Mouse (Mus musculus): ENCODE data around the gene Xlr5c. TPM values are rescaled to one million over a fixed set of nuclear protein-coding genes. Genes with fewer than 3 reads are reported as not detected.
"Not testable (repeated sequence)": the region's sequence is repeated elsewhere in the genome, so short reads cannot be mapped to it uniquely, and the experiment has no call there.

Gene Xlr5c
- polyA plus RNA-seq (2014; fragmentation: Nextera tagmentation; extraction: Ambion mirVana) = not detected in 2 replicates

GRCm38 (mm10) chrX:73292876-73293275, at the start of gene Xlr5c, which contains the start of gene Xlr5a:
Gene Xlr5c, minus strand, starts transcription at chrX:73292976.
Gene Xlr5a, minus strand, starts transcription at chrX:73292976.
- not testable (repeated sequence) for ATAC-seq (ENCODE audit: insufficient read depth); DNase-seq; H3K27ac ChIP-seq (ENCODE audit: low read depth); H3K4me3 ChIP-seq (ENCODE audit: low read depth, low read length); H3K36me3 ChIP-seq (ENCODE audit: insufficient read depth); H3K9ac ChIP-seq; H3K27me3 ChIP-seq (ENCODE audit: insufficient read depth, low read length); H3K4me1 ChIP-seq (ENCODE audit: insufficient read depth); H3K9me3 ChIP-seq (ENCODE audit: low read depth, low read length); H3K4me2 ChIP-seq
- WGBS = 94% methylated on average over 8 of the region's 17 CpGs

GRCm38 (mm10) chrX:73342483-73342895, 49.7 kb upstream of the Xlr5c start, which contains the start of gene Zfp275:
Gene Zfp275, plus strand, starts transcription at chrX:73342621.
- DNase-seq = peak; percentile 88
- H3K9me3 ChIP-seq (ENCODE audit: low read depth, low read length) = no peaks in the 10 kb centered on the region
- no peaks in the 10 kb centered on the region for H3K4me1 ChIP-seq (ENCODE audit: insufficient read depth)
- peak within 1 kb of the TSS; percentile 59 for H3K4me3 ChIP-seq (ENCODE audit: low read depth, low read length)
- H3K4me2 ChIP-seq = peak within 1 kb of the TSS; percentile 62
- H3K27me3 ChIP-seq (ENCODE audit: insufficient read depth, low read length) = no peaks in the 10 kb centered on the region
- 0 out of 2 replicates have a peak, but pooled peaks cover 7% of the 10 kb centered on the region for H3K36me3 ChIP-seq (ENCODE audit: insufficient read depth)
- H3K27ac ChIP-seq (ENCODE audit: low read depth) = peak within 1 kb of the TSS; percentile 58; the same call in 1 of the 2 replicates
- peak within 1 kb of the TSS; percentile 75 for H3K9ac ChIP-seq
- ATAC-seq (ENCODE audit: insufficient read depth) = peak; percentile 98
- 16% methylated on average over 37 of the region's 37 CpGs for WGBS
- no peak for TF ChIP-seq CTCF (IDR thresholded peaks at IDR 0.05; ENCODE audit: low read depth)

GRCm38 (mm10) chrX:73342068-73342467, 49.3 kb upstream of the Xlr5c start:
- DNase-seq (no peak), ATAC-seq (ENCODE audit: insufficient read depth) (peak; percentile 39; the same call in 1 of the 2 replicates)
- no peaks in the 10 kb centered on the region for H3K27me3 ChIP-seq (ENCODE audit: insufficient read depth, low read length)
- H3K4me2 ChIP-seq = peak overlapping the region; percentile 62
- no peak for TF ChIP-seq CTCF (IDR thresholded peaks at IDR 0.05; ENCODE audit: low read depth)
- 0 out of 2 replicates have a peak, but pooled peaks cover 7% of the 10 kb centered on the region for H3K36me3 ChIP-seq (ENCODE audit: insufficient read depth)
- no peak overlapping the region for H3K27ac ChIP-seq (ENCODE audit: low read depth)
- 23% methylated on average over 3 of the region's 3 CpGs for WGBS
- H3K9me3 ChIP-seq (ENCODE audit: low read depth, low read length) = no peaks in the 10 kb centered on the region
- H3K4me3 ChIP-seq (ENCODE audit: low read depth, low read length) = peak overlapping the region; percentile 59
- no peak overlapping the region for H3K9ac ChIP-seq
- H3K4me1 ChIP-seq (ENCODE audit: insufficient read depth) = no peaks in the 10 kb centered on the region

- 0 out of 2 replicates have a peak, but pooled peaks cover 7% of the 10 kb centered on the region for H3K36me3 ChIP-seq (ENCODE audit: insufficient read depth)
- WGBS = 53% methylated on average over 1 of the region's 1 CpGs
- H3K27ac ChIP-seq (ENCODE audit: low read depth) = no peak overlapping the region
- no peak overlapping the region for H3K4me3 ChIP-seq (ENCODE audit: low read depth, low read length)
- H3K4me2 ChIP-seq = no peak overlapping the region
- no peak for DNase-seq
- no peak for ATAC-seq (ENCODE audit: insufficient read depth)
- H3K9me3 ChIP-seq (ENCODE audit: low read depth, low read length) = no peaks in the 10 kb centered on the region
- no peaks in the 10 kb centered on the region for H3K4me1 ChIP-seq (ENCODE audit: insufficient read depth)
- no peaks in the 10 kb centered on the region for H3K27me3 ChIP-seq (ENCODE audit: insufficient read depth, low read length)
- H3K9ac ChIP-seq = no peak overlapping the region
- TF ChIP-seq CTCF (IDR thresholded peaks at IDR 0.05; ENCODE audit: low read depth) = no peak
These were observed 48.7 kb upstream of the Xlr5c start for GRCm38 (mm10) chrX:73341473-73341872.

- ATAC-seq (ENCODE audit: insufficient read depth) = no peak
- no peaks in the 10 kb centered on the region for H3K4me1 ChIP-seq (ENCODE audit: insufficient read depth)
- H3K9ac ChIP-seq = no peak within 1 kb of the TSS
- no peak within 1 kb of the TSS for H3K4me2 ChIP-seq
- DNase-seq = no peak
- H3K36me3 ChIP-seq (ENCODE audit: insufficient read depth) = no peaks in the 10 kb centered on the region
- no peak within 1 kb of the TSS for H3K27ac ChIP-seq (ENCODE audit: low read depth)
- no peak within 1 kb of the TSS for H3K4me3 ChIP-seq (ENCODE audit: low read depth, low read length)
- TF ChIP-seq CTCF (IDR thresholded peaks at IDR 0.05; ENCODE audit: low read depth) = no peak
- WGBS = 82% methylated on average over 4 of the region's 4 CpGs
- no peaks in the 10 kb centered on the region for H3K9me3 ChIP-seq (ENCODE audit: low read depth, low read length)
- H3K27me3 ChIP-seq (ENCODE audit: insufficient read depth, low read length) = no peaks in the 10 kb centered on the region
These were observed 44.0 kb upstream of the Xlr5c start, which contains the start of gene Gm45015 for GRCm38 (mm10) chrX:73336740-73337139. Gene Gm45015, minus strand, starts transcription at chrX:73336840.

GRCm38 (mm10) chrX:73333548-73333947, 40.8 kb upstream of the Xlr5c start:
- Histone ChIP-seq H3K36me3 (ENCODE audit: insufficient read depth) (no peaks in the 10 kb centered on the region), H3K9ac (no peak overlapping the region), H3K9me3 (ENCODE audit: low read depth, low read length) (no peaks in the 10 kb centered on the region), H3K27me3 (ENCODE audit: insufficient read depth, low read length) (no peaks in the 10 kb centered on the region), H3K4me3 (ENCODE audit: low read depth, low read length) (no peak overlapping the region), H3K4me1 (ENCODE audit: insufficient read depth) (no peaks in the 10 kb centered on the region), H3K4me2 (no peak overlapping the region), H3K27ac (ENCODE audit: low read depth) (no peak overlapping the region)
- DNase-seq (no peak), ATAC-seq (ENCODE audit: insufficient read depth) (no peak)
- no peak for TF ChIP-seq CTCF (IDR thresholded peaks at IDR 0.05; ENCODE audit: low read depth)

- Histone ChIP-seq H3K27me3 (ENCODE audit: insufficient read depth, low read length) (no peaks in the 10 kb centered on the region), H3K27ac (ENCODE audit: low read depth) (no peak overlapping the region), H3K9ac (no peak overlapping the region), H3K36me3 (ENCODE audit: insufficient read depth) (no peaks in the 10 kb centered on the region), H3K9me3 (ENCODE audit: low read depth, low read length) (no peaks in the 10 kb centered on the region), H3K4me1 (ENCODE audit: insufficient read depth) (no peaks in the 10 kb centered on the region), H3K4me3 (ENCODE audit: low read depth, low read length) (no peak overlapping the region), H3K4me2 (no peak overlapping the region)
- no peak for ATAC-seq (ENCODE audit: insufficient read depth)
- no peak for TF ChIP-seq CTCF (IDR thresholded peaks at IDR 0.05; ENCODE audit: low read depth)
- 65% methylated on average over 2 of the region's 2 CpGs for WGBS
- no peak for DNase-seq
These were observed 34.4 kb upstream of the Xlr5c start for GRCm38 (mm10) chrX:73327215-73327614.
